30 mouse cellular contexts compared by ENCODE assay signal in genomic region chr5:133927054-133927453, GRCm38 (mm10).
DNase-seq lines count a peak whose midpoint lies in the region; ATAC-seq and TF ChIP-seq lines count a peak whose summit lies in the region.
"Had no signal": no experiment of that assay in that cellular context is flagged by ENCODE, and none has a peak within 500 bp of the region (broad histone marks: within the 10 kb centered on the region; RNA-seq: fewer than 3 reads in every experiment).

No protein-coding gene starts in this region.

- H3K27ac ChIP-seq in intestine, postnatal 0 days (ENCODE audit: low read depth, low read length) = no peak overlapping the region
- H3K27ac ChIP-seq: embryonic facial prominence, embryonic 10.5 days; embryonic facial prominence, embryonic 15.5 days; forebrain, embryonic 12.5 days; kidney, postnatal 0 days; liver, embryonic 14.5 days; macrophage; midbrain, embryonic 13.5 days; stomach, postnatal 0 days had no signal

- no peak overlapping the region for H3K4me3 ChIP-seq in intestine, postnatal 0 days (ENCODE audit: low read depth, low read length)
- H3K4me3 ChIP-seq: embryonic facial prominence, embryonic 10.5 days; embryonic facial prominence, embryonic 15.5 days; forebrain, embryonic 12.5 days; midbrain, embryonic 13.5 days had no signal

- TF ChIP-seq CTCF in intestine, postnatal 0 days (IDR thresholded peaks at IDR 0.05; ENCODE audit: low read depth) = no peak

- 77% methylated on average over 5 of the region's 5 CpGs for WGBS in intestine, postnatal 0 days

- no peak overlapping the region for H3K4me2 ChIP-seq in intestine, postnatal 0 days (replicated peaks; ENCODE audit: low read depth)
- H3K4me2 ChIP-seq: embryonic facial prominence, embryonic 15.5 days; forebrain, embryonic 12.5 days; midbrain, embryonic 13.5 days had no signal

- no peak overlapping the region for H3K9ac ChIP-seq in intestine, postnatal 0 days (ENCODE audit: low read depth, low read length)
- H3K9ac ChIP-seq: embryonic facial prominence, embryonic 15.5 days; forebrain, embryonic 12.5 days; forebrain, postnatal 0 days; liver, embryonic 14.5 days; midbrain, embryonic 13.5 days had no signal

- ATAC-seq in frontal cortex, adult (ENCODE audit: low TSS enrichment) = peak; percentile 86
- no peak for ATAC-seq in intestine, postnatal 0 days
- ATAC-seq: forebrain, postnatal 0 days; hindbrain, embryonic 16.5 days; midbrain, embryonic 13.5 days; Patski had no signal

- H3K36me3 ChIP-seq in intestine, postnatal 0 days (ENCODE audit: control insufficient read depth, insufficient read depth) = no peaks in the 10 kb centered on the region
- H3K36me3 ChIP-seq: embryonic facial prominence, embryonic 10.5 days; embryonic facial prominence, embryonic 15.5 days; forebrain, embryonic 12.5 days; midbrain, embryonic 13.5 days had no signal

- DNase-seq in frontal cortex, postnatal 14 days (ENCODE audit: low spot score in 2 of 2) = no peak
- peak; percentile 64 to 83 for DNase-seq in layer of hippocampus, adult 18-20 months (ENCODE audit: low spot score in 2 of 2)
- no peak for DNase-seq in layer of hippocampus, postnatal 25 days (ENCODE audit: extremely low spot score in 1 of 2, low spot score in 1 of 2)
- DNase-seq in right cerebral cortex, postnatal 36 days (ENCODE audit: low spot score in 2 of 2) = peak; percentile 14 to 49
- no peak for DNase-seq in right cerebral cortex, postnatal 4 days
- DNase-seq: adrenal gland, postnatal 10 days; cerebellum, adult 11 months; forebrain, postnatal 0 days; gastrocnemius, postnatal 10 days; heart, postnatal 14 days; kidney, adult 2 months; kidney, postnatal 4 days; liver; lung, adult 2 months; lung, postnatal 10 days; right cerebral cortex, postnatal 25 days; thymus, adult 18-20 months; thymus, postnatal 36 days had no signal

- no peaks in the 10 kb centered on the region for H3K27me3 ChIP-seq in intestine, postnatal 0 days (replicated peaks; ENCODE audit: control insufficient read depth, insufficient read depth, low read length)
- H3K27me3 ChIP-seq: embryonic facial prominence, embryonic 15.5 days; forebrain, embryonic 12.5 days; midbrain, embryonic 13.5 days; Patski had no signal

- no peaks in the 10 kb centered on the region for H3K9me3 ChIP-seq in intestine, postnatal 0 days (ENCODE audit: control insufficient read depth)
- H3K9me3 ChIP-seq: embryonic facial prominence, embryonic 10.5 days; embryonic facial prominence, embryonic 15.5 days; forebrain, embryonic 12.5 days had no signal

- H3K4me1 ChIP-seq in intestine, postnatal 0 days (replicated peaks; ENCODE audit: control insufficient read depth, insufficient read depth, low read length) = no peaks in the 10 kb centered on the region
- H3K4me1 ChIP-seq: embryonic facial prominence, embryonic 10.5 days; embryonic facial prominence, embryonic 15.5 days; forebrain, embryonic 12.5 days had no signal

Comparison
In these comparisons a context has a peak if more than half of its experiments do, and no peak if none do; other contexts are left out.
1. DNase-seq: peak in layer of hippocampus, adult 18-20 months (2 of 2) and right cerebral cortex, postnatal 36 days (2 of 2); none in frontal cortex, postnatal 14 days (0 of 2), layer of hippocampus, postnatal 25 days (0 of 2) and right cerebral cortex, postnatal 4 days (single experiment).